In genomic region chr5:142549961-142550705, GRCm38 (mm10) we compare ENCODE assay signal across 9 mouse cellular contexts. TPM values are rescaled to one million over a fixed set of nuclear protein-coding genes. Genes with fewer than 3 reads are reported as not detected.
A peak's percentile ranks its signal among the peaks of the same experiment; 100 is the strongest.
DNase-seq lines count a peak whose midpoint lies in the region; ATAC-seq and TF ChIP-seq lines count a peak whose summit lies in the region.
"Had no signal": no experiment of that assay in that cellular context is flagged by ENCODE, and none has a peak within 500 bp of the region (broad histone marks: within the 10 kb centered on the region; RNA-seq: fewer than 3 reads in every experiment).

No protein-coding gene starts in this region.

- ATAC-seq in intestine, embryonic 16.5 days: peak; percentile 26; the same call in 1 of the 2 replicates
- ATAC-seq in limb, embryonic 11.5 days (ENCODE audit: insufficient number of reproducible peaks, low FRiP score, low TSS enrichment, low read depth): no peak
- peak; percentile 53 for ATAC-seq in midbrain, embryonic 15.5 days (replicated peaks)

- peaks cover 4% of the 10 kb centered on the region for H3K27me3 ChIP-seq in intestine, embryonic 16.5 days (replicated peaks; ENCODE audit: control insufficient read depth, insufficient read depth, low read length)
- H3K27me3 ChIP-seq in limb, embryonic 11.5 days (ENCODE audit: control insufficient read depth, insufficient read depth, low read length): peaks cover 6% of the 10 kb centered on the region; the same call in 1 of the 2 replicates
- no peaks in the 10 kb centered on the region for H3K27me3 ChIP-seq in midbrain, embryonic 15.5 days (replicated peaks)
- H3K27me3 ChIP-seq in testis, adult 2 months (ENCODE audit: control insufficient read depth, insufficient read depth, low read length): no peaks in the 10 kb centered on the region

- WGBS in intestine, embryonic 16.5 days: 2% methylated on average over 31 of the region's 31 CpGs
- WGBS in limb, embryonic 11.5 days: 1% methylated on average over 31 of the region's 31 CpGs
- WGBS in midbrain, embryonic 15.5 days: 2% methylated on average over 31 of the region's 31 CpGs

- H3K9ac ChIP-seq in intestine, embryonic 16.5 days (ENCODE audit: low read depth, low read length): peak overlapping the region; percentile 74
- H3K9ac ChIP-seq in limb, embryonic 11.5 days (ENCODE audit: low read length): peak overlapping the region; percentile 58
- H3K9ac ChIP-seq in midbrain, embryonic 15.5 days: peak overlapping the region; percentile 57

- DNase-seq in adrenal gland, adult 2 months: peak; percentile 45
- no peak for DNase-seq in adrenal gland, adult 8-10 months
- DNase-seq in embryo, embryonic 11.5 days (ENCODE audit: low read depth, low spot score): peak; percentile 48
- DNase-seq in gastrocnemius, postnatal 4 days (ENCODE audit: low spot score in 2 of 2): peak; percentile 29 to 57
- DNase-seq in limb, embryonic 11.5 days (ENCODE audit: low spot score): peak; percentile 66

- no peak for TF ChIP-seq POLR2A in testis, adult 2 months (IDR thresholded peaks at IDR 0.05; ENCODE audit: control insufficient read depth, low read depth, low read length)

- H3K9me3 ChIP-seq in intestine, embryonic 16.5 days (ENCODE audit: control insufficient read depth, low read length): no peaks in the 10 kb centered on the region
- no peaks in the 10 kb centered on the region for H3K9me3 ChIP-seq in limb, embryonic 11.5 days (ENCODE audit: control insufficient read depth, low read length)
- H3K9me3 ChIP-seq in midbrain, embryonic 15.5 days: no peaks in the 10 kb centered on the region

- H3K36me3 ChIP-seq in intestine, embryonic 16.5 days (ENCODE audit: control insufficient read depth, insufficient read depth, low read length): no peaks in the 10 kb centered on the region
- no peaks in the 10 kb centered on the region for H3K36me3 ChIP-seq in limb, embryonic 11.5 days (ENCODE audit: control insufficient read depth, insufficient read depth, low read length)
- H3K36me3 ChIP-seq in midbrain, embryonic 15.5 days (replicated peaks): no peaks in the 10 kb centered on the region
- H3K36me3 ChIP-seq in testis, adult 2 months (ENCODE audit: control insufficient read depth, insufficient read depth, low read length): no peaks in the 10 kb centered on the region

- peak overlapping the region; percentile 68 for H3K4me3 ChIP-seq in intestine, embryonic 16.5 days (ENCODE audit: low read length)
- H3K4me3 ChIP-seq in limb, embryonic 11.5 days (ENCODE audit: low read depth, low read length): peak overlapping the region; percentile 47
- peak overlapping the region; percentile 55 for H3K4me3 ChIP-seq in midbrain, embryonic 15.5 days
- peak overlapping the region; percentile 96 for H3K4me3 ChIP-seq in testis, adult 2 months (ENCODE audit: control insufficient read depth, low read depth, low read length)

- TF ChIP-seq CTCF in testis, adult 2 months (IDR thresholded peaks at IDR 0.05; ENCODE audit: control insufficient read depth, insufficient read depth, insufficient replicate concordance, low read depth, low read length): no peak

- no peak overlapping the region for H3K27ac ChIP-seq in intestine, embryonic 16.5 days (ENCODE audit: low read length)
- no peak overlapping the region for H3K27ac ChIP-seq in limb, embryonic 11.5 days (replicated peaks; ENCODE audit: low read depth, low read length)
- H3K27ac ChIP-seq in midbrain, embryonic 15.5 days: peak overlapping the region; percentile 77
- peak overlapping the region; percentile 97 for H3K27ac ChIP-seq in testis, adult 2 months (ENCODE audit: control insufficient read depth, insufficient read depth, low read depth, low read length)

- H3K4me2 ChIP-seq in intestine, embryonic 16.5 days (ENCODE audit: low read depth, low read length): peak overlapping the region; percentile 100
- peak overlapping the region; percentile 98 for H3K4me2 ChIP-seq in limb, embryonic 11.5 days (ENCODE audit: low read depth, severe bottlenecking)
- peak overlapping the region; percentile 91 for H3K4me2 ChIP-seq in midbrain, embryonic 15.5 days

- peaks cover 7% of the 10 kb centered on the region; the same call in 1 of the 2 replicates for H3K4me1 ChIP-seq in intestine, embryonic 16.5 days (ENCODE audit: control insufficient read depth, insufficient read depth, low read length)
- peaks cover 15% of the 10 kb centered on the region for H3K4me1 ChIP-seq in limb, embryonic 11.5 days (ENCODE audit: control insufficient read depth, insufficient read depth, low read length)
- H3K4me1 ChIP-seq in midbrain, embryonic 15.5 days: peaks cover 13% of the 10 kb centered on the region
- peaks cover 16% of the 10 kb centered on the region for H3K4me1 ChIP-seq in testis, adult 2 months (ENCODE audit: control insufficient read depth, insufficient read depth, low read length)

RNA-seq across cellular contexts. Expression of gene Radil, which starts 0.8 kb away (rescaled TPM):
- 1 to 10 TPM; 3.5 to 9.3 TPM for total RNA-seq in adrenal gland, adult 2 months (2021)
- polyA plus RNA-seq in adrenal gland, adult 2 months (2012; rRNA removed): 4.9 and 8.3 TPM in 2 replicates
- 1 to 10 TPM; 3.4 to 8.2 (median 4.1) TPM for total RNA-seq in adrenal gland, adult 8-10 months (2022)
- total RNA-seq in gastrocnemius, postnatal 4 days (2021): 1 to 10 TPM; 7.2 to 7.9 TPM
- 1.6 and 2.2 TPM in 2 replicates for polyA plus RNA-seq in intestine, embryonic 16.5 days (2015; fragmentation: Nextera tagmentation; extraction: Ambion mirVana)
- 1.1 and 1.8 TPM in 2 replicates for polyA plus RNA-seq in limb, embryonic 11.5 days (2014; fragmentation: Nextera tagmentation; extraction: Ambion mirVana)
- 24.8 and 27.6 TPM in 2 replicates for polyA plus RNA-seq in midbrain, embryonic 15.5 days (2015; fragmentation: Nextera tagmentation; extraction: Ambion mirVana)
- 38.0 and 38.2 TPM in 2 replicates for polyA plus RNA-seq in testis, adult 2 months (2012; rRNA removed)
- total RNA-seq: hematopoietic stem cell, adult 5-6 weeks had no signal

RNA-seq across cellular contexts. Expression of gene Papolb, which starts 20.3 kb away (rescaled TPM):
- under 1 TPM; 0.09 to 0.21 TPM for total RNA-seq in adrenal gland, adult 2 months (2021)
- 0.03 TPM in 1 of 2 replicates, not detected in the other for polyA plus RNA-seq in adrenal gland, adult 2 months (2012; rRNA removed)
- total RNA-seq in adrenal gland, adult 8-10 months (2022): under 1 TPM; 0.06 to 0.35 (median 0.26) TPM
- under 1 TPM; 0.23 to 0.66 TPM for total RNA-seq in gastrocnemius, postnatal 4 days (2021)
- 0.05 TPM in 1 of 2 replicates, not detected in the other for polyA plus RNA-seq in intestine, embryonic 16.5 days (2015; fragmentation: Nextera tagmentation; extraction: Ambion mirVana)
- polyA plus RNA-seq in limb, embryonic 11.5 days (2014; fragmentation: Nextera tagmentation; extraction: Ambion mirVana): 0.15 and 0.20 TPM in 2 replicates
- 0.26 and 0.29 TPM in 2 replicates for polyA plus RNA-seq in midbrain, embryonic 15.5 days (2015; fragmentation: Nextera tagmentation; extraction: Ambion mirVana)
- polyA plus RNA-seq in testis, adult 2 months (2012; rRNA removed): 139 and 155 TPM in 2 replicates
- total RNA-seq: hematopoietic stem cell, adult 5-6 weeks had no signal

RNA-seq across cellular contexts. Expression of gene Mmd2, which starts 58.5 kb away (rescaled TPM):
- 10 to 100 TPM; 35.9 to 53.9 TPM for total RNA-seq in adrenal gland, adult 2 months (2021)
- 32.0 and 51.8 TPM in 2 replicates for polyA plus RNA-seq in adrenal gland, adult 2 months (2012; rRNA removed)
- total RNA-seq in adrenal gland, adult 8-10 months (2022): 10 to 100 TPM; 33.7 to 65.5 (median 38.5) TPM
- under 1 TPM; 0.27 to 0.39 TPM for total RNA-seq in gastrocnemius, postnatal 4 days (2021)
- 1.6 and 1.7 TPM in 2 replicates for polyA plus RNA-seq in intestine, embryonic 16.5 days (2015; fragmentation: Nextera tagmentation; extraction: Ambion mirVana)
- 0.59 and 0.74 TPM in 2 replicates for polyA plus RNA-seq in limb, embryonic 11.5 days (2014; fragmentation: Nextera tagmentation; extraction: Ambion mirVana)
- 40.9 and 47.5 TPM in 2 replicates for polyA plus RNA-seq in midbrain, embryonic 15.5 days (2015; fragmentation: Nextera tagmentation; extraction: Ambion mirVana)
- polyA plus RNA-seq in testis, adult 2 months (2012; rRNA removed): 19.6 and 25.6 TPM in 2 replicates
- total RNA-seq: hematopoietic stem cell, adult 5-6 weeks had no signal

Comparison
In these comparisons a context has a peak if more than half of its experiments do, and no peak if none do; other contexts are left out.
1. H3K27ac ChIP-seq: peak in midbrain, embryonic 15.5 days (single experiment) and testis, adult 2 months (single experiment); none in intestine, embryonic 16.5 days (single experiment) and limb, embryonic 11.5 days (single experiment).
2. RNA of gene Papolb, which starts 20.3 kb away (polyA plus RNA-seq): 139 to 155 TPM in testis, adult 2 months; 0.26 to 0.29 TPM in midbrain, embryonic 15.5 days, 0.15 to 0.20 TPM in limb, embryonic 11.5 days, 0.03 TPM in adrenal gland, adult 2 months and 0.05 TPM in intestine, embryonic 16.5 days; every median in the first group is over 100 times any median in the second.
3. Peak in every context shown above with its lines, with median percentiles within 50 percentile points of each other: H3K4me2 ChIP-seq, H3K4me3 ChIP-seq and H3K9ac ChIP-seq.